Mouse (Mus musculus) urinary bladder, postnatal 10 days (tissue): ENCODE results near the gene Stradb.

ENCODE experiments used
- DNase-seq: peaks from one replicate; pipeline ENCODE4 v3.0.0; 2022; ENCODE audit warnings: low spot score

The Stradb gene

GRCm38 (mm10) chr1:58961152-58961893 is 12.0 kb upstream of the Stradb start:
- DNase-seq, result no peak

GRCm38 (mm10) chr1:58962418-58962817 is 10.9 kb upstream of the Stradb start:
- no peak for DNase-seq

GRCm38 (mm10) chr1:58962865-58963264 is 10.5 kb upstream of the Stradb start:
- DNase-seq, result no peak

DNA sequence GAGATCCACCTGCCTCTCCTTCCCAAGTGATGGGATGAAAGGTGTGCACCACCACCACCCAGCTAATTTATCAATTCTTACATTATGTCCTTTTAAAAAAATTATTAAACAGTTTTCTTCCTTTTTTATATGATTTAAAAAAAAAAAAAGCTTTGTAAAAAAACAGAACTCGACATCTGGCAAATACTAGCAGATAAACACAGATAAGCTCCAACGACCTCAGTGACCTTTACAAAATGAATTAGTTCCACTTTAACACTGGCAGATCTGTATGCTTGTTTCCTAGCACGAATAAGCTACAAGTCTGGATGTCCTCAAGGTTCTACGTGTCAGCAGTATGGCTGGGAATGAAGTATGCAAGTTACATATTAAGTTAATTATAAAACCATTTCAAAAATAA is 5.8 kb upstream of the Stradb start:
- DNase-seq, result no peak

- DNase-seq, result no peak
Observed at GRCm38 (mm10) chr1:58970054-58970453, 3.3 kb upstream of the Stradb start.

GRCm38 (mm10) chr1:58971097-58971496 is 2.2 kb upstream of the Stradb start:
- no peak for DNase-seq

DNA sequence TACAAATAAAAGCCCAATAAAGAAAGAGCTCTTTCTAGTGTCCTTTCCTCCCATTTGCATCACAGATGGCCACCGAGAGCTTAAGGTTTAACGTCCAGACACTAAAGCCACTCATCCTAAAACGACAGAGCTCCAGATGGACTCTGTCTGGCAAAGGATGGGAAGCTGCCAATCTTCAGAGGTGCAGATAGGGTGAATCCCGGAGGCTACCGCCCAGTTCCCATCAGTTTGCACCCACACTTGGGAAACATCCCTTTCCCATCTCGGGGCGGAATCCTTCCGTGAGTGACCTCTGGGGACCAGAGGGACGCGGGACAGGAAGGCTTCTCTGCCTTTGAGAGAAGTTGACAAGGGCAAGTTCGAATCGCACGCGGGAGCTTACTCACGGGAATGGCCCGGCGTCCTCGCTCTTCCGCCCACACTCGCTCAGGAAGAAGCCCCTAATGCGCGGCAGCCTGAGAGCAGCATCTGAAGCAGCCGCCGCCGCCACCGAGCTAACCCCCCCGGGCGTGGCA is 414 bp upstream of the Stradb start:
- DNase-seq, result no peak

- DNase-seq, result no peak
Observed at GRCm38 (mm10) chr1:58982276-58982675, 9.0 kb downstream of the Stradb start.

- DNase-seq, result no peak
Observed at GRCm38 (mm10) chr1:58984586-58984985, 11.3 kb downstream of the Stradb start.

- no peak for DNase-seq
Observed at GRCm38 (mm10) chr1:58993144-58993543, 19.8 kb downstream of the Stradb start.

GRCm38 (mm10) chr1:58993723-58994122 is 20.4 kb downstream of the Stradb start:
- no peak for DNase-seq

DNA sequence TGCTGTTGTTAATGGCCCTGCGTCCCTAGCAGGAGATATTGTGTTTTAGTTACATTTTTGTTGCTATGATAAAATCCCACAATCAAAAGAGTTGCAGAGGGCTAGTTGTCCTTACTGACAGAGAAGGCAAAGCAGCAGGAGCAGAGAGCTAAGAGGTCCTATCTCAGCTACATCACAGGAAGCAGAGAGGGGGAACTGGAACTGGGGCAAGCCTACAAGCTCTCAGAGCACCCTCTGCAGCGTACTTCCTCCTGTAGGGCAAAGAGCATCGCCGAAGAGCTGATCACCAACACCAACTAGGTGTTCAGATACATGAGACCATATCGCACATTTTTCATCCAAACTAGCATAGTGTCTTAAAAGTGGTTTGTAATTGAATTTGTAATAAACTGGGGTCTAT is 22.0 kb downstream of the Stradb start:
- DNase-seq, result no peak

GRCm38 (mm10) chr1:59009250-59009649 is 35.9 kb downstream of the Stradb start:
- no peak for DNase-seq

DNA sequence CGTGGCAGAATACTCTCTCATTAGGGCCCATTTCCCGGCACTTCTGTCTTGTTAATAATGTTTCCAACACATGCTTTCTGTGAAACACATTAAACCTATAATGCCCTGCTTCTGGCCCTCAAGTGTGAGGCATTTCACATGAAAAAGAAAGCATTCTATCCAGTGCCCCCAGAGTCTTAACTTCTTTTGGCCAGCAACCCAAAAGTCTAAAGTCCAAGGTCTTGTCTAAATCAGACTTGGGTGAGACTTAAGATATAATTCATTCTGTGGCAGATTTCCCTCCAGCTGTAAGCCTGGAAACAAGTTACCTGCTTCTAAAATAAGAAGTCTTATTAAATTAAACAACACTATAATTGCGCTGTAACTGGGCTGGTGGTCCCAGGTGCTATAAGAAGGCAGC is 48.2 kb downstream of the Stradb start:
- no peak for DNase-seq

- DNase-seq, result no peak
Observed at GRCm38 (mm10) chr1:59037723-59038122, 64.4 kb downstream of the Stradb start.
